Mouse (Mus musculus) layer of hippocampus, adult 2 months (tissue): ENCODE results near the gene Zfp358. TPM values are rescaled to one million over a fixed set of nuclear protein-coding genes. Genes with fewer than 3 reads are reported as not detected.

Experiments
- DNase-seq, 2 experiments: peaks; one replicate each; pipeline ENCODE4 v3.0.0; 2022; ENCODE audit warnings: low spot score in 2 of 2
- H3K27ac ChIP-seq: fragments of 200-600 bp; 2 replicates; pipeline ENCODE4 v1.8.1; 2022
- H3K4me3 ChIP-seq: fragments of 200-600 bp; 2 replicates; pipeline ENCODE4 v1.8.1; 2022; ENCODE audit warnings: mild to moderate bottlenecking
- CTCF ChIP-seq: fragments of 200-600 bp; conservative IDR thresholded peaks from 2 replicates; pipeline ENCODE4 v1.8.1; 2022; ENCODE audit warnings: antibody characterized with exemption, mild to moderate bottlenecking, moderate library complexity
- long read RNA-seq, 2 experiments: library from polyadenylated mRNA; stranded (forward); transcript quantifications; one replicate each; pipeline ENCODE4 v2.0.0; 2021; ENCODE audit warnings: borderline mapping rate in 2 of 2
- total RNA-seq, 2 experiments: library from RNA; stranded (reverse); gene quantifications; 2 replicates each; pipeline ENCODE4 v1.2.3; 2021

Gene Zfp358
- 10 to 100 TPM; 27.9 to 29.9 TPM for total RNA-seq
- long read RNA-seq, experiment 1, transcript Zfp358-201 (2 exons, 1,999 nt) = major isoform, 10 of 15 reads
- long read RNA-seq, experiment 1, transcript Zfp358-203 (1 exons, 2,200 nt) = minor isoform, 5 of 15 reads
- long read RNA-seq, experiment 1, partial matches to known transcripts = 0 of 15 reads
- long read RNA-seq, experiment 1, other reads (novel, unspliced or antisense) = 0 of 15 reads
- long read RNA-seq, experiment 2, transcript Zfp358-201 (2 exons, 1,999 nt) = major isoform, 10 of 13 reads
- long read RNA-seq, experiment 2, partial matches to known transcripts = 0 of 13 reads
- long read RNA-seq, experiment 2, other reads (novel, unspliced or antisense) = 1 of 13 reads

GRCm38 (mm10) chr8:3492901-3493844 is at the start of gene Zfp358:
TSS of gene Zfp358 (plus strand) at chr8:3493138.
- peak within 1 kb of the TSS; percentile 95 for H3K27ac ChIP-seq
- no peak for TF ChIP-seq CTCF
- DNase-seq = peak; percentile 63 to 70
- H3K4me3 ChIP-seq = peak within 1 kb of the TSS; percentile 96

DNA sequence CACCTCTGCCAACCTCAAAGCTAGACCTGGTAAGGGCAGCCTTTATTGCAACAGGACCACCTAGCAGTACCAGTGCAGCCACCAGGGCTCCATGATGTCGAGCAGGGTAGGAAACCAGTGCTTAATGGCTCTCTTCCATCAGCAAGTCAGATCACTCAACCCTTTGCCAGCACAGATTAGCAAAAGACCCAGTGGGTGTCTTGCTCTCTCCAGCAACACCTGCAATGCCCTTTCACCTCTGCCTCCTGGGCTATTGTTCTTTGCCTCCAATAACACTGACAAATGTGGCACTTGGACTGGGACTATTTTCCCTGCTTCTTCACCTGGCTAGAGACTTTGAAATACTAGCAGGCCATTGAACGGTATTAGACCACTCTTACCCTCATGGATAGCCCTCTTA is 43.7 kb upstream of the Zfp358 start:
- Histone ChIP-seq H3K27ac (no peak overlapping the region), H3K4me3 (no peak overlapping the region)
- no peak for DNase-seq
- no peak for TF ChIP-seq CTCF

DNA sequence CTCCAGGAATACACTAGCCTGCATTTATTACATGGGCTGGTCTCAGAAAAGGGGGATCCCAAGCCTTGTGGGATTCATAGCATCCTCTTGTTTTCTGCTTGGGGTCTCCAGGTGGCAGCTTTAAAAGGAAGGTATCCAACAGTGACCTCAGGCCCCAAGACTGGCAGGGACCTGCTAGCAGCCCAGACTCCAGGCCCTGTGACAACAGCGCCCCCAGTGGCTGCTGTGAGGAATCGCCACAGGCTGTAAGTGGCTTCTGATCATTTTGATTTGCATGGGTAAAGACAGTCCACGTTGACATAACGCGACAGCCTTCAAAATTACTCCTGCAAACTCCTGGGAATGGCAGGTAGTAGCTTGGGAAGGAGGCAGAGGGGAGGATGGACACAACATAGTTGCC is 42.3 kb upstream of the Zfp358 start:
- TF ChIP-seq CTCF = peak; percentile 98
- Histone ChIP-seq H3K27ac (no peak overlapping the region), H3K4me3 (no peak overlapping the region)
- peak in 1 of 2 experiments; percentile 65 for DNase-seq

- TF ChIP-seq CTCF = no peak
- DNase-seq = no peak
- Histone ChIP-seq H3K27ac (no peak overlapping the region), H3K4me3 (no peak overlapping the region)
These were observed 40.9 kb upstream of the Zfp358 start for GRCm38 (mm10) chr8:3451992-3452391.

GRCm38 (mm10) chr8:3463248-3463647 is 29.7 kb upstream of the Zfp358 start:
- H3K27ac ChIP-seq = no peak overlapping the region
- no peak for TF ChIP-seq CTCF
- no peak for DNase-seq
- H3K4me3 ChIP-seq = no peak overlapping the region

- no peak overlapping the region for H3K27ac ChIP-seq
- peak; percentile 71 for TF ChIP-seq CTCF
- DNase-seq = peak in 1 of 2 experiments; percentile 44
- no peak overlapping the region for H3K4me3 ChIP-seq
These were observed 28.6 kb upstream of the Zfp358 start for GRCm38 (mm10) chr8:3464309-3464708.

GRCm38 (mm10) chr8:3467006-3467885 is 25.7 kb upstream of the Zfp358 start, which contains the start of gene Pex11g:
TSS of gene Pex11g (minus strand) at chr8:3467680.
- Histone ChIP-seq H3K27ac (peak within 1 kb of the TSS; percentile 71), H3K4me3 (peak within 1 kb of the TSS; percentile 50)
- TF ChIP-seq CTCF = no peak
- peak; percentile 78 to 84 for DNase-seq

- TF ChIP-seq CTCF = no peak
- no peak for DNase-seq
- H3K4me3 ChIP-seq = peak overlapping the region; percentile 50
- H3K27ac ChIP-seq = peak overlapping the region; percentile 71
These were observed 24.9 kb upstream of the Zfp358 start for GRCm38 (mm10) chr8:3467886-3468545.

- no peak overlapping the region for H3K4me3 ChIP-seq
- peak; percentile 42 for TF ChIP-seq CTCF
- no peak for DNase-seq
- H3K27ac ChIP-seq = no peak overlapping the region
These were observed 24.1 kb upstream of the Zfp358 start for GRCm38 (mm10) chr8:3468838-3469237.

GRCm38 (mm10) chr8:3470562-3470961 is 22.4 kb upstream of the Zfp358 start, which contains the start of gene Tex45:
TSS of gene Tex45 (plus strand) at chr8:3470862.
- H3K4me3 ChIP-seq = no peak within 1 kb of the TSS
- DNase-seq = no peak
- no peak within 1 kb of the TSS for H3K27ac ChIP-seq
- no peak for TF ChIP-seq CTCF

GRCm38 (mm10) chr8:3475715-3476429 is 17.1 kb upstream of the Zfp358 start:
- no peak for TF ChIP-seq CTCF
- 0 out of 2 replicates have a peak overlapping the region, but pooled peaks have one; percentile 14 for H3K27ac ChIP-seq
- no peak for DNase-seq
- peak overlapping the region; percentile 45 for H3K4me3 ChIP-seq
